ENCODE assay signal across 9 mouse cellular contexts in genomic region chr5:137159461-137159860, GRCm38 (mm10). TPM values are rescaled to one million over a fixed set of nuclear protein-coding genes. Genes with fewer than 3 reads are reported as not detected.
DNase-seq lines count a peak whose midpoint lies in the region; ATAC-seq and TF ChIP-seq lines count a peak whose summit lies in the region.
"Had no signal": no experiment of that assay in that cellular context is flagged by ENCODE, and none has a peak within 500 bp of the region (broad histone marks: within the 10 kb centered on the region; RNA-seq: fewer than 3 reads in every experiment).

No protein-coding gene starts in this region.

- no peaks in the 10 kb centered on the region for H3K79me2 ChIP-seq in C2C12 (ENCODE audit: control insufficient read depth, insufficient read depth)

- no peaks in the 10 kb centered on the region for H3K27me3 ChIP-seq in hindbrain, postnatal 0 days (ENCODE audit: insufficient read depth, low read length)
- H3K27me3 ChIP-seq in hindbrain, embryonic 10.5 days (ENCODE audit: insufficient read depth, poor library complexity, severe bottlenecking) = no peaks in the 10 kb centered on the region
- peaks cover 3% of the 10 kb centered on the region for H3K27me3 ChIP-seq in C2C12 (ENCODE audit: control insufficient read depth, insufficient read depth, insufficient read length)
- H3K27me3 ChIP-seq in liver, postnatal 0 days (ENCODE audit: insufficient read depth, low read length) = no peaks in the 10 kb centered on the region
- H3K27me3 ChIP-seq: liver, embryonic 15.5 days had no signal

- H3K4me2 ChIP-seq in hindbrain, postnatal 0 days (ENCODE audit: low read depth, low read length) = no peak overlapping the region
- H3K4me2 ChIP-seq in liver, postnatal 0 days (ENCODE audit: low read depth, low read length) = no peak overlapping the region
- H3K4me2 ChIP-seq: liver, embryonic 15.5 days had no signal

- no peaks in the 10 kb centered on the region for H3K9me3 ChIP-seq in hindbrain, postnatal 0 days (ENCODE audit: low read length)
- H3K9me3 ChIP-seq in hindbrain, embryonic 10.5 days = peaks cover 31% of the 10 kb centered on the region
- H3K9me3 ChIP-seq in liver, postnatal 0 days (ENCODE audit: low read length) = no peaks in the 10 kb centered on the region
- H3K9me3 ChIP-seq: liver, embryonic 15.5 days had no signal

- H3K4me1 ChIP-seq in hindbrain, postnatal 0 days (ENCODE audit: insufficient read depth, low read length) = no peaks in the 10 kb centered on the region
- no peaks in the 10 kb centered on the region for H3K4me1 ChIP-seq in hindbrain, embryonic 10.5 days (replicated peaks)
- H3K4me1 ChIP-seq in liver, postnatal 0 days (ENCODE audit: insufficient read depth) = no peaks in the 10 kb centered on the region
- H3K4me1 ChIP-seq: liver, embryonic 15.5 days had no signal

- no peak overlapping the region for H3ac ChIP-seq in C2C12 (ENCODE audit: control insufficient read depth, insufficient read length, low read depth)

- no peak for TF ChIP-seq EP300 in liver, postnatal 0 days (IDR thresholded peaks at IDR 0.05; ENCODE audit: low read depth)

- DNase-seq in hindbrain, postnatal 0 days (ENCODE audit: low spot score) = peak; percentile 39
- DNase-seq in hindbrain, embryonic 10.5 days (ENCODE audit: low spot score) = no peak
- peak; percentile 81 for DNase-seq in T-cell, adult 2 months (ENCODE audit: low spot score)
- DNase-seq in liver, postnatal 0 days = peak; percentile 76
- DNase-seq in spleen, postnatal 14 days (ENCODE audit: low spot score in 2 of 2) = peak; percentile 43 to 71
- no peak for DNase-seq in frontal cortex, postnatal 10 days (ENCODE audit: low spot score in 2 of 2)

- H3K36me3 ChIP-seq in hindbrain, postnatal 0 days (ENCODE audit: insufficient read depth, low read length) = no peaks in the 10 kb centered on the region
- H3K36me3 ChIP-seq in hindbrain, embryonic 10.5 days = no peaks in the 10 kb centered on the region
- no peaks in the 10 kb centered on the region for H3K36me3 ChIP-seq in C2C12 (ENCODE audit: control insufficient read depth, insufficient read depth)
- no peaks in the 10 kb centered on the region for H3K36me3 ChIP-seq in liver, postnatal 0 days (replicated peaks; ENCODE audit: insufficient read depth, low read length)
- H3K36me3 ChIP-seq: liver, embryonic 15.5 days had no signal

- ATAC-seq in hindbrain, postnatal 0 days = no peak
- ATAC-seq in granulocyte monocyte progenitor cell, adult 5-6 weeks (replicated peaks; ENCODE audit: poor library complexity, severe bottlenecking) = peak; percentile 94
- ATAC-seq in liver, postnatal 0 days = no peak

- no peak overlapping the region for H3K4me3 ChIP-seq in hindbrain, postnatal 0 days (ENCODE audit: low read length)
- no peak overlapping the region for H3K4me3 ChIP-seq in hindbrain, embryonic 10.5 days
- no peak overlapping the region for H3K4me3 ChIP-seq in C2C12 (ENCODE audit: insufficient read depth, poor library complexity, severe bottlenecking)
- H3K4me3 ChIP-seq in liver, postnatal 0 days (ENCODE audit: low read depth, low read length) = no peak overlapping the region
- H3K4me3 ChIP-seq: liver, embryonic 15.5 days had no signal

- H3K9ac ChIP-seq in hindbrain, postnatal 0 days (replicated peaks; ENCODE audit: low read length) = no peak overlapping the region
- H3K9ac ChIP-seq in liver, postnatal 0 days (replicated peaks) = no peak overlapping the region
- H3K9ac ChIP-seq: liver, embryonic 15.5 days had no signal

- TF ChIP-seq CTCF in hindbrain, postnatal 0 days (IDR thresholded peaks at IDR 0.05; ENCODE audit: low read depth) = peak; percentile 64
- TF ChIP-seq CTCF in C2C12 (IDR thresholded peaks at IDR 0.05; ENCODE audit: control insufficient read depth, insufficient read depth, insufficient read length) = peak; percentile 2
- TF ChIP-seq CTCF in liver, postnatal 0 days (IDR thresholded peaks at IDR 0.05; ENCODE audit: low read depth) = peak; percentile 91

- 35% methylated on average over 11 of the region's 11 CpGs for WGBS in hindbrain, postnatal 0 days
- 33% methylated on average over 11 of the region's 11 CpGs for WGBS in hindbrain, embryonic 10.5 days
- WGBS in liver, postnatal 0 days (ENCODE audit: insufficient replicate concordance) = 20% methylated on average over 11 of the region's 11 CpGs

- no peak overlapping the region for H3K27ac ChIP-seq in hindbrain, postnatal 0 days
- no peak overlapping the region for H3K27ac ChIP-seq in hindbrain, embryonic 10.5 days
- no peak overlapping the region for H3K27ac ChIP-seq in liver, postnatal 0 days (ENCODE audit: low read depth)
- H3K27ac ChIP-seq: liver, embryonic 15.5 days had no signal

- no peaks in the 10 kb centered on the region for H3K79me3 ChIP-seq in C2C12 (ENCODE audit: low read depth)

TF ChIP-seq in C2C12, 6 proteins besides CTCF, POLR2A, EP300 and RAD21:
- TF ChIP-seq MYOG (IDR thresholded peaks at IDR 0.05; ENCODE audit: control insufficient read depth, extremely low read depth, insufficient read length) = no peak

RNA-seq across cellular contexts. Expression of gene Muc3, which starts 10.3 kb away (rescaled TPM):
- total RNA-seq in hindbrain, postnatal 0 days (2014; rRNA removed) = not detected in 2 replicates
- not detected in 2 replicates for polyA plus RNA-seq in hindbrain, postnatal 0 days (2015; fragmentation: Nextera tagmentation; extraction: Ambion mirVana)
- polyA plus RNA-seq in hindbrain, embryonic 10.5 days (2016; fragmentation: Nextera tagmentation; extraction: Ambion mirVana) = not detected in 2 replicates
- not detected for polyA plus RNA-seq in C2C12 (2012; fragmentation: generic; extraction: Trizol)
- total RNA-seq in granulocyte monocyte progenitor cell, adult 5-6 weeks (2014; fragmentation: Nextera tagmentation) = not detected in 2 replicates
- total RNA-seq in granulocyte monocyte progenitor cell, adult 5-6 weeks (2017) = not detected in 2 replicates
- not detected in 2 replicates for polyA plus RNA-seq in liver, postnatal 0 days (2015; fragmentation: Nextera tagmentation; extraction: Ambion mirVana)
- polyA plus RNA-seq: liver, embryonic 15.5 days had no signal

RNA-seq across cellular contexts. Expression of gene Trim56, which starts 43.5 kb away (rescaled TPM):
- 3.7 and 7.2 TPM in 2 replicates for total RNA-seq in hindbrain, postnatal 0 days (2014; rRNA removed)
- 2.6 and 3.1 TPM in 2 replicates for polyA plus RNA-seq in hindbrain, postnatal 0 days (2015; fragmentation: Nextera tagmentation; extraction: Ambion mirVana)
- polyA plus RNA-seq in hindbrain, embryonic 10.5 days (2016; fragmentation: Nextera tagmentation; extraction: Ambion mirVana) = 5.2 and 5.4 TPM in 2 replicates
- 7.4 TPM for polyA plus RNA-seq in C2C12 (2012; fragmentation: generic; extraction: Trizol)
- 24.2 and 28.4 TPM in 2 replicates for total RNA-seq in granulocyte monocyte progenitor cell, adult 5-6 weeks (2014; fragmentation: Nextera tagmentation)
- 26.0 and 26.9 TPM in 2 replicates for total RNA-seq in granulocyte monocyte progenitor cell, adult 5-6 weeks (2017)
- 6.4 and 7.4 TPM in 2 replicates for polyA plus RNA-seq in liver, postnatal 0 days (2015; fragmentation: Nextera tagmentation; extraction: Ambion mirVana)

RNA-seq across cellular contexts. Expression of gene Muc3a, which starts 52.7 kb away (rescaled TPM):
- 0.93 TPM in 1 of 2 replicates, not detected in the other for total RNA-seq in hindbrain, postnatal 0 days (2014; rRNA removed)
- polyA plus RNA-seq in hindbrain, postnatal 0 days (2015; fragmentation: Nextera tagmentation; extraction: Ambion mirVana) = 0.49 and 0.61 TPM in 2 replicates
- 0.13 TPM in 1 of 2 replicates, not detected in the other for polyA plus RNA-seq in hindbrain, embryonic 10.5 days (2016; fragmentation: Nextera tagmentation; extraction: Ambion mirVana)
- not detected for polyA plus RNA-seq in C2C12 (2012; fragmentation: generic; extraction: Trizol)
- 0.19 and 0.80 TPM in 2 replicates for total RNA-seq in granulocyte monocyte progenitor cell, adult 5-6 weeks (2014; fragmentation: Nextera tagmentation)
- not detected in 2 replicates for total RNA-seq in granulocyte monocyte progenitor cell, adult 5-6 weeks (2017)
- 0.07 and 0.09 TPM in 2 replicates for polyA plus RNA-seq in liver, postnatal 0 days (2015; fragmentation: Nextera tagmentation; extraction: Ambion mirVana)

Comparison
In these comparisons a context has a peak if more than half of its experiments do, and no peak if none do; other contexts are left out.
1. DNase-seq: peak in hindbrain, postnatal 0 days (single experiment), T-cell, adult 2 months (single experiment), liver, postnatal 0 days (single experiment) and spleen, postnatal 14 days (2 of 2); none in hindbrain, embryonic 10.5 days (single experiment) and frontal cortex, postnatal 10 days (0 of 2).
2. CTCF ChIP-seq: peak in every context shown above with its lines; median percentile 91 in liver, postnatal 0 days; 64 in hindbrain, postnatal 0 days; 2 in C2C12.